Mouse (Mus musculus) embryonic facial prominence, embryonic 13.5 days (tissue): ENCODE results near the gene Galnt2. TPM values are rescaled to one million over a fixed set of nuclear protein-coding genes. Genes with fewer than 3 reads are reported as not detected.
A peak's percentile ranks its signal among the peaks of the same experiment; 100 is the strongest.

Source experiments
- ATAC-seq: fragments of 200-750 bp; cut with Nextera tagmentation; 2 replicates; pipeline ENCODE4 v1.8.0; 2017; ENCODE audit warnings: low read depth; ENCODE audit not compliant: insufficient number of reproducible peaks, insufficient read depth, low FRiP score, low TSS enrichment
- H3K27ac ChIP-seq: fragments of 300-500 bp; sonication (generic); 2 replicates; pipeline ENCODE4 v1.5.1; 2015; ENCODE audit warnings: moderate library complexity, mild to moderate bottlenecking, inconsistent platforms
- H3K27me3 ChIP-seq: fragments of 300-500 bp; sonication (generic); 2 replicates; pipeline ENCODE4 v1.6.1; 2015; ENCODE audit warnings: mild to moderate bottlenecking, inconsistent platforms
- H3K36me3 ChIP-seq: fragments of 300-500 bp; sonication (generic); 2 replicates; pipeline ENCODE4 v1.6.1; 2015; ENCODE audit warnings: mild to moderate bottlenecking, inconsistent platforms
- H3K4me1 ChIP-seq: fragments of 300-500 bp; sonication (generic); 2 replicates; pipeline ENCODE4 v1.6.1; 2015; ENCODE audit warnings: inconsistent platforms
- H3K4me2 ChIP-seq: fragments of 300-500 bp; sonication (generic); 2 replicates; pipeline ENCODE4 v1.6.1; 2015; ENCODE audit warnings: moderate library complexity, mild to moderate bottlenecking, inconsistent platforms
- H3K4me3 ChIP-seq: fragments of 300-500 bp; sonication (generic); 2 replicates; pipeline ENCODE4 v1.5.1; 2015; ENCODE audit warnings: mild to moderate bottlenecking, inconsistent platforms
- H3K9ac ChIP-seq: fragments of 300-500 bp; sonication (generic); 2 replicates; pipeline ENCODE4 v1.6.1; 2015; ENCODE audit warnings: mild to moderate bottlenecking, inconsistent platforms
- H3K9me3 ChIP-seq: fragments of 300-500 bp; sonication (generic); 2 replicates; pipeline ENCODE4 v1.6.1; 2016; ENCODE audit warnings: inconsistent platforms
- WGBS: fragments of 180-500 bp; shearing (Covaris S2); methylation state at CpG from one replicate; pipeline ENCODE4 v1.1.7; 2015; ENCODE audit warnings: mixed read lengths; 5-methylcytosine and 5-hydroxymethylcytosine counted together
- polyA plus RNA-seq: library from polyadenylated mRNA; unstranded; fragments of >200 nt; fragmentation: Nextera tagmentation; extraction: Ambion mirVana; gene quantifications from 2 replicates; pipeline ENCODE4 v1.2.1, GENCODE M21; 2015

The Galnt2 gene
- polyA plus RNA-seq, 1 experiment from 2014 or later, result 42.0 TPM

- H3K36me3 ChIP-seq, result peaks cover 6% of the 10 kb centered on the region; the same call in 1 of the 2 replicates
- no peak overlapping the region for H3K27ac ChIP-seq
- no peak for ATAC-seq
- no peak overlapping the region for H3K9ac ChIP-seq
- H3K27me3 ChIP-seq, result no peaks in the 10 kb centered on the region
- no peak overlapping the region for H3K4me2 ChIP-seq
- H3K9me3 ChIP-seq, result no peaks in the 10 kb centered on the region
- H3K4me3 ChIP-seq, result no peak overlapping the region
- peaks cover 35% of the 10 kb centered on the region for H3K4me1 ChIP-seq
- WGBS, result 89% methylated on average over 11 of the region's 11 CpGs
Observed at GRCm38 (mm10) chr8:124270904-124271303, 39.7 kb downstream of the Galnt2 start.

GRCm38 (mm10) chr8:124271518-124271917 lies 40.3 kb downstream of the Galnt2 start:
- no peak overlapping the region for H3K27ac ChIP-seq
- peaks cover 35% of the 10 kb centered on the region for H3K4me1 ChIP-seq
- H3K9ac ChIP-seq, result no peak overlapping the region
- no peaks in the 10 kb centered on the region for H3K27me3 ChIP-seq
- no peaks in the 10 kb centered on the region for H3K9me3 ChIP-seq
- H3K4me3 ChIP-seq, result no peak overlapping the region
- no peak for ATAC-seq
- peaks cover 11% of the 10 kb centered on the region; the same call in 1 of the 2 replicates for H3K36me3 ChIP-seq
- no peak overlapping the region for H3K4me2 ChIP-seq
- WGBS, result 83% methylated on average over 12 of the region's 12 CpGs

- Histone ChIP-seq H3K9me3 (no peaks in the 10 kb centered on the region), H3K27me3 (no peaks in the 10 kb centered on the region), H3K4me1 (peaks cover 39% of the 10 kb centered on the region), H3K4me3 (no peak overlapping the region), H3K9ac (no peak overlapping the region), H3K27ac (no peak overlapping the region), H3K4me2 (no peak overlapping the region), H3K36me3 (peaks cover 11% of the 10 kb centered on the region; the same call in 1 of the 2 replicates)
- ATAC-seq, result no peak
- WGBS, result 62% methylated on average over 3 of the region's 3 CpGs
Observed at GRCm38 (mm10) chr8:124272792-124273191, 41.6 kb downstream of the Galnt2 start.

- WGBS, result 69% methylated on average over 8 of the region's 8 CpGs
- Histone ChIP-seq H3K27ac (no peak overlapping the region), H3K9ac (no peak overlapping the region), H3K4me3 (no peak overlapping the region), H3K4me1 (peaks cover 39% of the 10 kb centered on the region), H3K27me3 (no peaks in the 10 kb centered on the region), H3K9me3 (no peaks in the 10 kb centered on the region), H3K36me3 (peaks cover 11% of the 10 kb centered on the region; the same call in 1 of the 2 replicates), H3K4me2 (no peak overlapping the region)
- no peak for ATAC-seq
Observed at GRCm38 (mm10) chr8:124273606-124274218, 42.5 kb downstream of the Galnt2 start.

GRCm38 (mm10) chr8:124274441-124275120 lies 43.4 kb downstream of the Galnt2 start:
- Histone ChIP-seq H3K36me3 (peaks cover 11% of the 10 kb centered on the region; the same call in 1 of the 2 replicates), H3K9me3 (no peaks in the 10 kb centered on the region), H3K27ac (no peak overlapping the region), H3K27me3 (no peaks in the 10 kb centered on the region), H3K4me2 (no peak overlapping the region), H3K4me3 (no peak overlapping the region), H3K4me1 (peaks cover 39% of the 10 kb centered on the region), H3K9ac (no peak overlapping the region)
- WGBS, result 85% methylated on average over 10 of the region's 10 CpGs
- ATAC-seq, result no peak

- Histone ChIP-seq H3K27me3 (no peaks in the 10 kb centered on the region), H3K4me1 (peaks cover 39% of the 10 kb centered on the region), H3K4me2 (no peak overlapping the region), H3K27ac (no peak overlapping the region), H3K9ac (no peak overlapping the region), H3K4me3 (no peak overlapping the region), H3K36me3 (peaks cover 11% of the 10 kb centered on the region; the same call in 1 of the 2 replicates), H3K9me3 (no peaks in the 10 kb centered on the region)
- no peak for ATAC-seq
- 92% methylated on average over 10 of the region's 10 CpGs for WGBS
Observed at GRCm38 (mm10) chr8:124275377-124276071, 44.3 kb downstream of the Galnt2 start.

- Histone ChIP-seq H3K27me3 (no peaks in the 10 kb centered on the region), H3K36me3 (peaks cover 11% of the 10 kb centered on the region; the same call in 1 of the 2 replicates), H3K9me3 (no peaks in the 10 kb centered on the region), H3K4me1 (peaks cover 40% of the 10 kb centered on the region), H3K4me3 (no peak overlapping the region), H3K9ac (no peak overlapping the region), H3K4me2 (no peak overlapping the region), H3K27ac (no peak overlapping the region)
- ATAC-seq, result no peak
- 77% methylated on average over 24 of the region's 24 CpGs for WGBS
Observed at GRCm38 (mm10) chr8:124277951-124278910, 47.0 kb downstream of the Galnt2 start.

GRCm38 (mm10) chr8:124278956-124279689 lies 47.9 kb downstream of the Galnt2 start:
- Histone ChIP-seq H3K4me1 (peaks cover 41% of the 10 kb centered on the region), H3K27me3 (no peaks in the 10 kb centered on the region), H3K9me3 (no peaks in the 10 kb centered on the region), H3K36me3 (peaks cover 11% of the 10 kb centered on the region; the same call in 1 of the 2 replicates), H3K9ac (no peak overlapping the region), H3K4me2 (no peak overlapping the region), H3K4me3 (no peak overlapping the region), H3K27ac (no peak overlapping the region)
- WGBS, result 87% methylated on average over 7 of the region's 7 CpGs
- ATAC-seq, result no peak

- H3K36me3 ChIP-seq, result peaks cover 11% of the 10 kb centered on the region; the same call in 1 of the 2 replicates
- no peak overlapping the region for H3K9ac ChIP-seq
- peaks cover 41% of the 10 kb centered on the region for H3K4me1 ChIP-seq
- no peaks in the 10 kb centered on the region for H3K27me3 ChIP-seq
- H3K4me2 ChIP-seq, result no peak overlapping the region
- ATAC-seq, result no peak
- H3K9me3 ChIP-seq, result no peaks in the 10 kb centered on the region
- H3K4me3 ChIP-seq, result no peak overlapping the region
- no peak overlapping the region for H3K27ac ChIP-seq
- WGBS, result 93% methylated on average over 5 of the region's 5 CpGs
Observed at GRCm38 (mm10) chr8:124279690-124279985, 48.4 kb downstream of the Galnt2 start.

- no peak for ATAC-seq
- Histone ChIP-seq H3K27ac (0 out of 2 replicates have a peak overlapping the region, but pooled peaks have one; percentile 16), H3K4me3 (no peak overlapping the region), H3K36me3 (no peaks in the 10 kb centered on the region), H3K4me1 (peaks cover 53% of the 10 kb centered on the region), H3K9ac (no peak overlapping the region), H3K27me3 (no peaks in the 10 kb centered on the region), H3K4me2 (no peak overlapping the region), H3K9me3 (no peaks in the 10 kb centered on the region)
- 80% methylated on average over 11 of the region's 11 CpGs for WGBS
Observed at GRCm38 (mm10) chr8:124281700-124282541, 50.7 kb downstream of the Galnt2 start.
